Mouse (Mus musculus) lung, adult 2 months (tissue): ENCODE data around the gene Fam217b. TPM values are rescaled to one million over a fixed set of nuclear protein-coding genes. Genes with fewer than 3 reads are reported as not detected.

Source experiments
- DNase-seq: peaks from one replicate; pipeline ENCODE4 v3.0.0; 2022
- H3K4me1 ChIP-seq: fragments of 200-500 bp; 2 replicates; pipeline ENCODE4 v1.6.1; 2011; ENCODE audit warnings: low read length; ENCODE audit not compliant: control insufficient read depth, insufficient read depth
- H3K4me3 ChIP-seq: fragments of 200-500 bp; replicated peaks from 2 replicates; pipeline ENCODE3; 2011; ENCODE audit warnings: low read depth, mild to moderate bottlenecking, control low read depth, low read length; ENCODE audit errors: extremely low read depth
- CTCF ChIP-seq: fragments of 200-500 bp; IDR thresholded peaks from 2 replicates; pipeline ENCODE4 v1.5.1; 2011; ENCODE audit warnings: mild to moderate bottlenecking, low read length, control low read depth; ENCODE audit not compliant: insufficient read depth
- POLR2A ChIP-seq: fragments of 200-500 bp; IDR thresholded peaks from 2 replicates; pipeline ENCODE4 v1.6.1; 2011; ENCODE audit warnings: low read depth, mild to moderate bottlenecking, control low read depth, low read length, borderline replicate concordance; ENCODE audit errors: extremely low read depth
- WGBS: fragments of 180-500 bp; shearing (Covaris S2); methylation state at CpG from one replicate; pipeline ENCODE4 v1.1.7; 2018; 5-methylcytosine and 5-hydroxymethylcytosine counted together
- polyA plus RNA-seq: library from polyadenylated mRNA; depleted of rRNA; stranded (reverse); fragments of >200 nt; gene quantifications from 2 replicates; pipeline ENCODE4 v1.2.3, GENCODE M21; 2012; rRNA removed

The Fam217b gene
- polyA plus RNA-seq, 1 experiment = 3.3 TPM

DNA sequence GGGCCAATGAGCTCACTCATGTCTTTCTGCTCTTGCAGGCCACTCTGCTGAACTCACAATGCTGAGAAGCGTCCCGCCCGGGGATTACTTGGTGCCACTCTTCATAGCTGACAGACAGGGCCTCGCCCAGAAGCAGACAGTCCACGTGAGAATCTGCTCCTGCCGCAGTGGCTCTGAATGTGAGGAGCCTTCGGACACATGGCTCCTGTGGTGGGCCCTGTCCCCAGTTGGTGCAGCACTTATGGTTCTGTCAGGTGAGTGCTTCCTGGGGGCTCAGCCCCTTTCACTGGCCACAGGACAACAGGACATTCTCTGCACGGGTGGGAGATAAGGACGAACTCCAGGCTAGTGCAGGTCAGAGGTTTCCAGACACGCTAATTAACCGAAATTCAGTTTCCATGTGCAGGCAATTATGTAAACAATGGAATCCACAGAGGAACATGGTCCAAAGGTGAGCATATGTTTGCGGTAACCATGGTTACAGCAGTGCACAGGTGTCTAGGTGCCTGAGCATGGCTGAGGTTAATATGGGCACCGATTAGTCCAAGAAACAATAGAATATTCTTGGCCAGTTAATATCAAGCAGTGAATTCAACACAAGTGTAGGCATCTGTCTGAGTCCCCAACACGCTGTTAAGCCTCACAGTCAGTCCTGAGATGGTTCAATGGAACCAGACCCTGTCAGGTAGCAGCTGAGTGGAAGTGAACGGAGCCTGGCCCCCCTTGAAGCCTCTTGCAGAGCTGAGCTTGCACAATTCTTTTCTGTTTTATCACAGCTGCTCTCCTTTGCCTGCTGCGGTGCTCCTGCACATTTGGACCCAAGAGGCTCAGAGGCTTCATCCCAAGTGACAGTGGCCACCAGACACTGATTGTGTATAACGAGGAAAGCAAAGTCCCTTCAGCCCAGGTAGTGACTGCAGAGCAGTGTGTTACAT, 57.5 kb downstream of the Fam217b start:
- Histone ChIP-seq H3K4me3 (no peak overlapping the region), H3K4me1 (no peaks in the 10 kb centered on the region)
- no peak for TF ChIP-seq POLR2A
- TF ChIP-seq CTCF = no peak
- DNase-seq = no peak
- WGBS = 66% methylated on average over 17 of the region's 17 CpGs

DNA sequence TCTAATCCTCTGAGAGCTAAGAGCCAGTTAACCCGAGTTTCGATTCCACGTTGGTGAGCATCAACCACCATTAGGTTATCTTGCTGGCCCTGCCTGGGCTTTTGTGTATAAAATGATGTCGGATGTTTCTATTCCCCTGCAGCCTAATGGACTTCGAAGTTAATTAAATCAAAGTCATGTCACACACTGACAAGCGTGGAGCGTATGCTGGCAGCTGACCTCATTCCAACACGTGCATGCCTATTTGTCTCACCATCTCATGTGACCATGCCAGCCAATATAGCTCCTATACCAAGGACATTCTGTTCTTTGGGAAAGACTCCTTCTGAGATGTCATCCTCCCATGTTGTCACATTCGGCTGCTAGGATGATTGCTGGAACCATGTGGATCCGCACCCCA, 59.6 kb downstream of the Fam217b start:
- 65% methylated on average over 10 of the region's 10 CpGs for WGBS
- Histone ChIP-seq H3K4me3 (no peak overlapping the region), H3K4me1 (no peaks in the 10 kb centered on the region)
- TF ChIP-seq CTCF (no peak), POLR2A (no peak)
- no peak for DNase-seq

Other genes with a start within 250 kb of the Fam217b start
- gene Sycp2, start 6.8 kb upstream of the Fam217b start, polyA plus RNA-seq = 0.04 TPM in 1 of 2 replicates, not detected in the other
- 5.3 and 6.0 TPM in 2 replicates for gene Ppp1r3d, start 52 bp upstream of the Fam217b start, polyA plus RNA-seq
- gene Cdh26, start 16.0 kb downstream of the Fam217b start, polyA plus RNA-seq = 0.50 and 0.63 TPM in 2 replicates